Mouse (Mus musculus) adrenal gland, adult 18-20 months (tissue): ENCODE results near the gene Aldoart2. TPM values are rescaled to one million over a fixed set of nuclear protein-coding genes. Genes with fewer than 3 reads are reported as not detected.
"Not testable (repeated sequence)": the region's sequence is repeated elsewhere in the genome, so short reads cannot be mapped to it uniquely, and the experiment has no call there.

Source experiments
- DNase-seq, 2 experiments: peaks; one replicate each; pipeline ENCODE4 v3.0.0; 2021 to 2022; ENCODE audit warnings: low spot score in 2 of 2
- total RNA-seq, 2 experiments: library from RNA; stranded (reverse); gene quantifications; 1 replicate in 1 of 2; 2 replicates in 1 of 2; pipeline ENCODE4 v1.2.3; 2021

Aldoart2 gene
- total RNA-seq, 2 experiments from 2014 or later, result not detected

GRCm38 (mm10) chr12:55573089-55573488 is 8.1 kb downstream of the Aldoart2 start:
- DNase-seq, result no peak

- DNase-seq, result no peak
Observed at GRCm38 (mm10) chr12:55573794-55574193, 8.8 kb downstream of the Aldoart2 start.

GRCm38 (mm10) chr12:55586936-55587335 is 21.9 kb downstream of the Aldoart2 start:
- not testable (repeated sequence) for DNase-seq

- no peak for DNase-seq
Observed at GRCm38 (mm10) chr12:55598537-55598886, 33.5 kb downstream of the Aldoart2 start.

GRCm38 (mm10) chr12:55598887-55599561 is 34.0 kb downstream of the Aldoart2 start, which contains the start of gene Insm2:
Insm2 (plus strand) TSS chr12:55599427.
- peak; percentile 11 to 25 for DNase-seq

GRCm38 (mm10) chr12:55599639-55600502 is 34.8 kb downstream of the Aldoart2 start:
- peak; percentile 61 to 65 for DNase-seq

- DNase-seq, result no peak
Observed at GRCm38 (mm10) chr12:55600503-55600994, 35.5 kb downstream of the Aldoart2 start.

GRCm38 (mm10) chr12:55604411-55604810 is 39.4 kb downstream of the Aldoart2 start:
- no peak for DNase-seq

- no peak for DNase-seq
Observed at GRCm38 (mm10) chr12:55607902-55608301, 42.9 kb downstream of the Aldoart2 start.

GRCm38 (mm10) chr12:55610812-55611211 is 45.8 kb downstream of the Aldoart2 start:
- no peak for DNase-seq

Other genes with a start within 250 kb of the Aldoart2 start
- 100 to 1,000 TPM; 230 to 239 TPM for gene Psma6, start 181.0 kb upstream of the Aldoart2 start, total RNA-seq
- 100 to 1,000 TPM in 1 of 2 experiments, 10 to 100 TPM in 1; 72.4 to 107 TPM for gene Nfkbia, start 72.6 kb upstream of the Aldoart2 start, total RNA-seq
- 1 to 10 TPM in 1 of 2 experiments, under 1 TPM in 1; 0.66 to 1.1 TPM for gene Insm2, start 34.2 kb downstream of the Aldoart2 start, total RNA-seq